Mouse (Mus musculus): ENCODE data around the gene 2610507B11Rik. TPM values are rescaled to one million over a fixed set of nuclear protein-coding genes. Genes with fewer than 3 reads are reported as not detected.

The 2610507B11Rik gene
- polyA plus RNA-seq, 1 experiment from 2014 or later = 60.5 TPM

- Histone ChIP-seq H3K9me3 (no peaks in the 10 kb centered on the region), H3K27me3 (no peaks in the 10 kb centered on the region), H3K9ac (replicated peaks) (no peak overlapping the region), H3K4me3 (no peak overlapping the region), H3K4me2 (replicated peaks) (no peak overlapping the region), H3K36me3 (peaks cover 33% of the 10 kb centered on the region), H3K4me1 (no peaks in the 10 kb centered on the region), H3K27ac (replicated peaks) (no peak overlapping the region)
- WGBS = 96% methylated on average over 6 of the region's 6 CpGs
- ATAC-seq (replicated peaks) = no peak
Observed at GRCm38 (mm10) chr11:78294585-78294984, 33.0 kb downstream of the 2610507B11Rik start.

GRCm38 (mm10) chr11:78300917-78301316, 39.4 kb downstream of the 2610507B11Rik start:
- WGBS = 72% methylated on average over 7 of the region's 7 CpGs
- Histone ChIP-seq H3K27me3 (no peaks in the 10 kb centered on the region), H3K4me1 (peaks cover 15% of the 10 kb centered on the region), H3K4me3 (peak overlapping the region; percentile 67), H3K9ac (replicated peaks) (peak overlapping the region; percentile 58), H3K4me2 (replicated peaks) (peak overlapping the region; percentile 99), H3K27ac (replicated peaks) (peak overlapping the region; percentile 55), H3K9me3 (no peaks in the 10 kb centered on the region), H3K36me3 (0 out of 2 replicates have a peak, but pooled peaks cover 3% of the 10 kb centered on the region)
- peak; percentile 24; the same call in 1 of the 2 replicates for ATAC-seq (replicated peaks)

- peak; percentile 100 for ATAC-seq (replicated peaks)
- Histone ChIP-seq H3K9ac (replicated peaks) (peak within 1 kb of the TSS; percentile 58), H3K4me2 (replicated peaks) (peak within 1 kb of the TSS; percentile 99), H3K4me3 (peak within 1 kb of the TSS; percentile 67), H3K27ac (replicated peaks) (peak within 1 kb of the TSS; percentile 55), H3K36me3 (0 out of 2 replicates have a peak, but pooled peaks cover 3% of the 10 kb centered on the region), H3K4me1 (peaks cover 15% of the 10 kb centered on the region), H3K9me3 (no peaks in the 10 kb centered on the region), H3K27me3 (no peaks in the 10 kb centered on the region)
- WGBS = under 1% methylated on average over 49 of the region's 49 CpGs
Observed at GRCm38 (mm10) chr11:78301357-78302084, 40.0 kb downstream of the 2610507B11Rik start, which contains the start of gene Spag5. Gene Spag5 (plus strand): TSS chr11:78301529.

GRCm38 (mm10) chr11:78305272-78305671, 43.7 kb downstream of the 2610507B11Rik start:
- Histone ChIP-seq H3K4me2 (replicated peaks) (no peak overlapping the region), H3K27me3 (no peaks in the 10 kb centered on the region), H3K9ac (replicated peaks) (no peak overlapping the region), H3K27ac (replicated peaks) (no peak overlapping the region), H3K36me3 (peaks cover 15% of the 10 kb centered on the region; the same call in 1 of the 2 replicates), H3K4me3 (no peak overlapping the region), H3K9me3 (no peaks in the 10 kb centered on the region), H3K4me1 (peaks cover 18% of the 10 kb centered on the region)
- no peak for ATAC-seq (replicated peaks)
- 91% methylated on average over 4 of the region's 4 CpGs for WGBS

- ATAC-seq (replicated peaks) = no peak
- no peaks in the 10 kb centered on the region for H3K9me3 ChIP-seq
- no peak overlapping the region for H3K4me3 ChIP-seq
- H3K27me3 ChIP-seq = no peaks in the 10 kb centered on the region
- 93% methylated on average over 8 of the region's 8 CpGs for WGBS
- no peak overlapping the region for H3K27ac ChIP-seq (replicated peaks)
- peaks cover 27% of the 10 kb centered on the region; the same call in 1 of the 2 replicates for H3K36me3 ChIP-seq
- no peak overlapping the region for H3K4me2 ChIP-seq (replicated peaks)
- peaks cover 3% of the 10 kb centered on the region; the same call in 1 of the 2 replicates for H3K4me1 ChIP-seq
- H3K9ac ChIP-seq (replicated peaks) = no peak overlapping the region
Observed at GRCm38 (mm10) chr11:78310861-78311511, 49.4 kb downstream of the 2610507B11Rik start.

GRCm38 (mm10) chr11:78313662-78314061, 52.1 kb downstream of the 2610507B11Rik start:
- no peak overlapping the region for H3K4me3 ChIP-seq
- 92% methylated on average over 2 of the region's 2 CpGs for WGBS
- no peak overlapping the region for H3K9ac ChIP-seq (replicated peaks)
- no peaks in the 10 kb centered on the region for H3K4me1 ChIP-seq
- H3K4me2 ChIP-seq (replicated peaks) = no peak overlapping the region
- ATAC-seq (replicated peaks) = no peak
- peaks cover 27% of the 10 kb centered on the region; the same call in 1 of the 2 replicates for H3K36me3 ChIP-seq
- H3K9me3 ChIP-seq = no peaks in the 10 kb centered on the region
- H3K27me3 ChIP-seq = no peaks in the 10 kb centered on the region
- H3K27ac ChIP-seq (replicated peaks) = no peak overlapping the region

- H3K9ac ChIP-seq (replicated peaks) = no peak overlapping the region
- no peaks in the 10 kb centered on the region for H3K27me3 ChIP-seq
- H3K36me3 ChIP-seq = peaks cover 22% of the 10 kb centered on the region; the same call in 1 of the 2 replicates
- WGBS = 50% methylated on average over 2 of the region's 2 CpGs
- no peak overlapping the region for H3K4me3 ChIP-seq
- no peaks in the 10 kb centered on the region for H3K9me3 ChIP-seq
- peaks cover 16% of the 10 kb centered on the region for H3K4me1 ChIP-seq
- no peak for ATAC-seq (replicated peaks)
- H3K27ac ChIP-seq (replicated peaks) = peak overlapping the region; percentile 33; the same call in 1 of the 2 replicates
- no peak overlapping the region for H3K4me2 ChIP-seq (replicated peaks)
Observed at GRCm38 (mm10) chr11:78318411-78318810, 56.9 kb downstream of the 2610507B11Rik start.

- Histone ChIP-seq H3K9me3 (no peaks in the 10 kb centered on the region), H3K4me2 (replicated peaks) (peak overlapping the region; percentile 42), H3K4me3 (peak overlapping the region; percentile 25), H3K36me3 (peaks cover 10% of the 10 kb centered on the region; the same call in 1 of the 2 replicates), H3K27ac (replicated peaks) (peak overlapping the region; percentile 82), H3K4me1 (peaks cover 28% of the 10 kb centered on the region), H3K9ac (replicated peaks) (no peak overlapping the region), H3K27me3 (no peaks in the 10 kb centered on the region)
- WGBS = 16% methylated on average over 2 of the region's 2 CpGs
- peak; percentile 58 for ATAC-seq (replicated peaks)
Observed at GRCm38 (mm10) chr11:78322076-78322831, 60.7 kb downstream of the 2610507B11Rik start.

- Histone ChIP-seq H3K27me3 (no peaks in the 10 kb centered on the region), H3K27ac (replicated peaks) (peak within 1 kb of the TSS; percentile 82), H3K4me1 (peaks cover 28% of the 10 kb centered on the region), H3K9me3 (no peaks in the 10 kb centered on the region), H3K4me2 (replicated peaks) (peak within 1 kb of the TSS; percentile 42), H3K4me3 (peak within 1 kb of the TSS; percentile 25), H3K36me3 (peaks cover 10% of the 10 kb centered on the region; the same call in 1 of the 2 replicates), H3K9ac (replicated peaks) (peak within 1 kb of the TSS; percentile 23; the same call in 1 of the 2 replicates)
- ATAC-seq (replicated peaks) = peak; percentile 86
- WGBS = 4% methylated on average over 15 of the region's 15 CpGs
Observed at GRCm38 (mm10) chr11:78322860-78323259, 61.3 kb downstream of the 2610507B11Rik start, which contains the start of gene Aldoc. Gene Aldoc (plus strand): TSS chr11:78322968.

GRCm38 (mm10) chr11:78324000-78324785, 62.6 kb downstream of the 2610507B11Rik start:
- Histone ChIP-seq H3K27me3 (no peaks in the 10 kb centered on the region), H3K4me2 (replicated peaks) (peak overlapping the region; percentile 42), H3K4me3 (peak overlapping the region; percentile 25), H3K9ac (replicated peaks) (no peak overlapping the region), H3K27ac (replicated peaks) (peak overlapping the region; percentile 82; the same call in 1 of the 2 replicates), H3K9me3 (no peaks in the 10 kb centered on the region), H3K36me3 (0 out of 2 replicates have a peak, but pooled peaks cover 6% of the 10 kb centered on the region), H3K4me1 (peaks cover 33% of the 10 kb centered on the region)
- ATAC-seq (replicated peaks) = no peak
- 58% methylated on average over 15 of the region's 15 CpGs for WGBS

GRCm38 (mm10) chr11:78324965-78325364, 63.4 kb downstream of the 2610507B11Rik start:
- ATAC-seq (replicated peaks) = no peak
- Histone ChIP-seq H3K4me3 (peak overlapping the region; percentile 25), H3K4me2 (replicated peaks) (peak overlapping the region; percentile 42), H3K4me1 (peaks cover 39% of the 10 kb centered on the region), H3K27ac (replicated peaks) (peak overlapping the region; percentile 2; the same call in 1 of the 2 replicates), H3K9me3 (no peaks in the 10 kb centered on the region), H3K27me3 (no peaks in the 10 kb centered on the region), H3K36me3 (0 out of 2 replicates have a peak, but pooled peaks cover 4% of the 10 kb centered on the region), H3K9ac (replicated peaks) (no peak overlapping the region)
- WGBS = 87% methylated on average over 12 of the region's 12 CpGs
